Mouse (Mus musculus): ENCODE results near the gene Abat.

The Abat gene

GRCm38 (mm10) chr16:8524163-8524847, 11.1 kb downstream of the Abat start:
- TF ChIP-seq GATA4 (IDR thresholded peaks at IDR 0.05; ENCODE audit: insufficient replicate concordance, low read length) = no peak

GRCm38 (mm10) chr16:8525293-8525692, 12.1 kb downstream of the Abat start:
- TF ChIP-seq GATA4 (IDR thresholded peaks at IDR 0.05; ENCODE audit: insufficient replicate concordance, low read length) = no peak

GRCm38 (mm10) chr16:8525877-8526276, 12.6 kb downstream of the Abat start:
- TF ChIP-seq GATA4 (IDR thresholded peaks at IDR 0.05; ENCODE audit: insufficient replicate concordance, low read length) = no peak

- no peak for TF ChIP-seq GATA4 (IDR thresholded peaks at IDR 0.05; ENCODE audit: insufficient replicate concordance, low read length)
Measured at GRCm38 (mm10) chr16:8529389-8529788, 16.2 kb downstream of the Abat start.

GRCm38 (mm10) chr16:8530018-8530417, 16.8 kb downstream of the Abat start:
- no peak for TF ChIP-seq GATA4 (IDR thresholded peaks at IDR 0.05; ENCODE audit: insufficient replicate concordance, low read length)

- no peak for TF ChIP-seq GATA4 (IDR thresholded peaks at IDR 0.05; ENCODE audit: insufficient replicate concordance, low read length)
Measured at GRCm38 (mm10) chr16:8532461-8532860, 19.2 kb downstream of the Abat start.

GRCm38 (mm10) chr16:8532894-8533293, 19.7 kb downstream of the Abat start:
- no peak for TF ChIP-seq GATA4 (IDR thresholded peaks at IDR 0.05; ENCODE audit: insufficient replicate concordance, low read length)

- TF ChIP-seq GATA4 (IDR thresholded peaks at IDR 0.05; ENCODE audit: insufficient replicate concordance, low read length) = no peak
Measured at GRCm38 (mm10) chr16:8533477-8533876, 20.2 kb downstream of the Abat start.

- TF ChIP-seq GATA4 (IDR thresholded peaks at IDR 0.05; ENCODE audit: insufficient replicate concordance, low read length) = no peak
Measured at GRCm38 (mm10) chr16:8534466-8535200, 21.4 kb downstream of the Abat start.

- no peak for TF ChIP-seq GATA4 (IDR thresholded peaks at IDR 0.05; ENCODE audit: insufficient replicate concordance, low read length)
Measured at GRCm38 (mm10) chr16:8535411-8535810, 22.2 kb downstream of the Abat start.

- no peak for TF ChIP-seq GATA4 (IDR thresholded peaks at IDR 0.05; ENCODE audit: insufficient replicate concordance, low read length)
Measured at GRCm38 (mm10) chr16:8539150-8539865, 26.1 kb downstream of the Abat start.

GRCm38 (mm10) chr16:8540859-8541314, 27.7 kb downstream of the Abat start:
- TF ChIP-seq GATA4 (IDR thresholded peaks at IDR 0.05; ENCODE audit: insufficient replicate concordance, low read length) = no peak

- no peak for TF ChIP-seq GATA4 (IDR thresholded peaks at IDR 0.05; ENCODE audit: insufficient replicate concordance, low read length)
Measured at GRCm38 (mm10) chr16:8547836-8548235, 34.6 kb downstream of the Abat start.

- TF ChIP-seq GATA4 (IDR thresholded peaks at IDR 0.05; ENCODE audit: insufficient replicate concordance, low read length) = no peak
Measured at GRCm38 (mm10) chr16:8549506-8549905, 36.3 kb downstream of the Abat start.

GRCm38 (mm10) chr16:8554351-8554750, 41.1 kb downstream of the Abat start:
- TF ChIP-seq GATA4 (IDR thresholded peaks at IDR 0.05; ENCODE audit: insufficient replicate concordance, low read length) = no peak

GRCm38 (mm10) chr16:8560079-8560478, 46.9 kb downstream of the Abat start:
- TF ChIP-seq GATA4 (IDR thresholded peaks at IDR 0.05; ENCODE audit: insufficient replicate concordance, low read length) = no peak
